Mouse (Mus musculus) kidney, adult 2 months (tissue): ENCODE measurements around the gene Ndufaf2.

Experiments
- CTCF ChIP-seq: fragments of 200-500 bp; conservative IDR thresholded peaks from 2 replicates; pipeline ENCODE4 v1.5.1; 2011; ENCODE audit warnings: low read depth, mild to moderate bottlenecking, control low read depth, low read length, moderate library complexity, mixed read lengths; ENCODE audit not compliant: insufficient read depth, insufficient read length
- POLR2A ChIP-seq: fragments of 200-500 bp; IDR thresholded peaks from one replicate; pipeline ENCODE4 v1.6.1; 2011; ENCODE audit warnings: low read depth, low read length, control low read depth

DNA sequence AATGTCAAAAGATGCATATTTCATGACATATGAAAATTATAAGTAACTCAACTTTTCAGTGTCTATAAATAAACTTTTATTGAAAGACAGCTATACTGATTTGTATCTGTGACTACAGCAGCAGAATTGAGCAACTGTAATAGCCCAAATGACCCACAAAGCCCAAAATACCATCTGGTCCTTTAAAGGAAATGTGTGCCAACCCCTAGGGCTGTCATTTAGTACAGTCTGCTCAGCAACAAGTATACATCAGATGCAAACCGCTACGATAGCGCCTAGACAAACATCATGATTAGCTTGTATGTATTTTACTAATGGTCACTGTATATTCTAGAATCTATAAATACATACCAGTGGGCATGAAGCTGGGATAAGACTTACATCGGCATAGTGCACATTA lies 74.3 kb downstream of the Ndufaf2 start:
- TF ChIP-seq CTCF (no peak), POLR2A (no peak)
